Mouse (Mus musculus) MEL (cell line): ENCODE measurements around the gene Ppa1.

Experiments
- BHLHE40 ChIP-seq: IDR thresholded peaks from 2 replicates; pipeline ENCODE4 v1.6.1; 2012; ENCODE audit warnings: low read depth, mild to moderate bottlenecking, inconsistent platforms, low read length, improper control_type of control experiment, borderline replicate concordance
- NELFE ChIP-seq: IDR thresholded peaks from 2 replicates; pipeline ENCODE4 v1.6.1; 2011; ENCODE audit warnings: low read depth, low read length, improper control_type of control experiment
- POLR2AphosphoS2 ChIP-seq: IDR thresholded peaks from 2 replicates; pipeline ENCODE4 v1.6.1; 2011; ENCODE audit warnings: low read length, improper control_type of control experiment

GRCm38 (mm10) chr10:61715996-61716864, 67.9 kb downstream of the Ppa1 start:
- TF ChIP-seq BHLHE40 (no peak), POLR2AphosphoS2 (no peak), NELFE (no peak)
